Mouse (Mus musculus) bone marrow, adult 2 months (tissue): Measurements from ENCODE around the gene Vamp9.

ENCODE experiments used
- CTCF ChIP-seq: fragments of 200-500 bp; IDR thresholded peaks from 2 replicates; pipeline ENCODE4 v1.5.1; 2011; ENCODE audit warnings: low read length, control low read depth; ENCODE audit not compliant: control insufficient read depth, insufficient read depth
- POLR2A ChIP-seq: fragments of 200-500 bp; IDR thresholded peaks from 2 replicates; pipeline ENCODE4 v1.6.1; 2011; ENCODE audit warnings: low read depth, mild to moderate bottlenecking, control low read depth, low read length, borderline replicate concordance; ENCODE audit not compliant: control insufficient read depth

DNA sequence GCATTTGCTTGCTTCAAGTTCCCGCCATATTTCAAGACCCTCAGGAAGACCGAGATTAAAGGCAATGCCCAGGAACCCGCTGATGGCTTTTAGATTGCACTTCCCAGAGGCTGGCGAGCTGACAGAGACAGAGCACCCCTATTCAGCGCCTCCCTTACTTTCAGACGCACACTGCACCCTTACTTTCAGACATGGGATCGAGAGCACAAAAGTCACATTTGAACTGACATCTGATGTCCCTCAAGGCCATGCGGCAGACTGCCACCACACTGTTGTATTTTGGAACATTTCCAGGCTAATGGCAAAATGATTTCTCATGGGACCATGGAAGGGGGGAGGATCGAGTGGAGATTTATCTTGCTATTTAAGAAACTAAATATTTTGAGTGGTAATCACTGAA, 28.5 kb upstream of the Vamp9 start:
- TF ChIP-seq CTCF (no peak), POLR2A (no peak)
